Mouse (Mus musculus) bone marrow, adult 2 months (tissue): ENCODE results near the gene Arid1b. TPM values are rescaled to one million over a fixed set of nuclear protein-coding genes. Genes with fewer than 3 reads are reported as not detected.

Source experiments
- H3K27ac ChIP-seq: fragments of 200-500 bp; 2 replicates; pipeline ENCODE4 v1.5.1; 2012; ENCODE audit warnings: low read depth, mild to moderate bottlenecking, control low read depth, inconsistent platforms, low read length; ENCODE audit not compliant: control insufficient read depth, poor library complexity, insufficient read depth
- H3K4me1 ChIP-seq: fragments of 200-500 bp; 2 replicates; pipeline ENCODE4 v1.6.1; 2011; ENCODE audit warnings: low read length; ENCODE audit not compliant: control insufficient read depth, insufficient read depth
- H3K4me3 ChIP-seq: fragments of 200-500 bp; replicated peaks from 2 replicates; pipeline ENCODE3; 2011; ENCODE audit warnings: mild to moderate bottlenecking, low read depth, low read length, control low read depth; ENCODE audit not compliant: control insufficient read depth
- CTCF ChIP-seq: fragments of 200-500 bp; IDR thresholded peaks from 2 replicates; pipeline ENCODE4 v1.5.1; 2011; ENCODE audit warnings: low read length, control low read depth; ENCODE audit not compliant: control insufficient read depth, insufficient read depth
- POLR2A ChIP-seq: fragments of 200-500 bp; IDR thresholded peaks from 2 replicates; pipeline ENCODE4 v1.6.1; 2011; ENCODE audit warnings: low read depth, mild to moderate bottlenecking, control low read depth, low read length, borderline replicate concordance; ENCODE audit not compliant: control insufficient read depth
- WGBS: fragments of 180-500 bp; shearing (Covaris S2); methylation state at CpG from one replicate; pipeline ENCODE4 v1.1.7; 2018; 5-methylcytosine and 5-hydroxymethylcytosine counted together
- polyA plus RNA-seq: library from polyadenylated mRNA; stranded (reverse); fragments of >200 nt; gene quantifications from 2 replicates; pipeline ENCODE4 v1.2.4, GENCODE M21; 2011; ENCODE audit warnings: low replicate concordance; ENCODE audit not compliant: missing spikeins, insufficient read depth, insufficient read length

The Arid1b gene
- polyA plus RNA-seq, 1 experiment = 12.5 TPM

DNA sequence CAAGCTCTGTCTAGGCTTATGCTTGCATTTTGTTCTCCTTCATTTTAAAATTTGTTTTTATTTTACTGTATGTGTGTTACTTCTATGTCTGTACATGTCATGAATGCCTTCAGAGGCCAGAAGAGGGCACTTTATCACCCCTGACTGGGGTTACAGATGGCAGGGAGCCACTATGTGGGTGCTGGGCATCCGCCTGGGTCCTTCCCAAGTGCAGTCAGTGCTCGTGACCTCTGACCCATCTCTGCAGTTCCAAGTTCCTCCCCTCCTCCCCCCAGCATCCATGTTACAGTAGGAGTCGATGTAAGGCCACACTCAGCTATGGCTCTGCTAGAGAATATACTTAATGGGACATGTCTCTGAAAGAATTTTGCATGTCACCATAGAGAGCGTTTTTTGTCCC, 35.0 kb downstream of the Arid1b start:
- 85% methylated on average over 4 of the region's 4 CpGs for WGBS
- peaks cover 1% of the 10 kb centered on the region; the same call in 1 of the 2 replicates for H3K4me1 ChIP-seq

DNA sequence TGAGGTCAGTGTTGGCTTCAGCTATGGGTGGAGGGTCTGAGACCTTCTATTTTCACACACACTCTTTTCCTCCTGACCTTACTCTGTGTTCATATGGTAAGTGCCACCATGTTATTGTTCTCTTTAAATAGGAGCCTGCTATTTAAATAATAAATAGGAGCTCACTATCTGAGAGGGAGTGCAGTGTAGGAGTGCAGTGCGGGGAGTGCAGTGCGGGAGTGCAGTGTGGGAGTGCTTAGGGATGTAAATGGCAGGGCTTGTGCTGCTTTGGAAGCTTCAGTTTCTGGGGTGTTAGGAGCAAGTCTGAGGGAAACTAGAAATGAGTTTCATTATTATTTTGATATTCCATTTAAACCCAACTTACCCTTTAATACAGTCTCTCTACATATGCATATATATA, 36.2 kb downstream of the Arid1b start:
- H3K4me3 ChIP-seq = no peak overlapping the region
- WGBS = 83% methylated on average over 2 of the region's 2 CpGs
- H3K4me1 ChIP-seq = no peaks in the 10 kb centered on the region; the same call in 1 of the 2 replicates
- no peak overlapping the region for H3K27ac ChIP-seq
- TF ChIP-seq POLR2A = no peak
- TF ChIP-seq CTCF = no peak

More for the DNA sequence above, 35.0 kb downstream of the Arid1b start:
- H3K27ac ChIP-seq = no peak overlapping the region
- no peak overlapping the region for H3K4me3 ChIP-seq
- TF ChIP-seq CTCF (no peak), POLR2A (no peak)

DNA sequence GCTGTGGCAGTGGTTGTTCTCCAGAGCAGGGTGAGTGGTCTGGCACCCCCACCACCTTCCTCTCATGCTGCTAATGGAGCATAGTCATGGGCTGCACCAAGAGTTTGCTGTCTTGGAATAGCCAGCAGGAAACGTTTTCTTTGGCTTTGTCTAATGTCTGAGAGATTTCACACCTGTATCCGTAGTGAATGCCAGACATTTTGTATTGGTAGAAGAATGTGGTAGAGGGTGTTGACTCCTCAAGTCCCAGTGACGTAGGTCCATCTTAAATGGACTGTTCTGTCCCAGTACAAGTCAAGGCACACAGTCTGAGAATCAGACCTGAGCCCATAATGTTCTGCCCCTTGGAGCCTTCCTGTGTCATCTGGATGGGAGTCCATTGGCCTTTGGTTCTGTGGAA, 39.2 kb downstream of the Arid1b start:
- TF ChIP-seq POLR2A (no peak), CTCF (no peak)
- no peak overlapping the region for H3K27ac ChIP-seq
- peaks cover 1% of the 10 kb centered on the region; the same call in 1 of the 2 replicates for H3K4me1 ChIP-seq
- 73% methylated on average over 3 of the region's 3 CpGs for WGBS
- no peak overlapping the region for H3K4me3 ChIP-seq

DNA sequence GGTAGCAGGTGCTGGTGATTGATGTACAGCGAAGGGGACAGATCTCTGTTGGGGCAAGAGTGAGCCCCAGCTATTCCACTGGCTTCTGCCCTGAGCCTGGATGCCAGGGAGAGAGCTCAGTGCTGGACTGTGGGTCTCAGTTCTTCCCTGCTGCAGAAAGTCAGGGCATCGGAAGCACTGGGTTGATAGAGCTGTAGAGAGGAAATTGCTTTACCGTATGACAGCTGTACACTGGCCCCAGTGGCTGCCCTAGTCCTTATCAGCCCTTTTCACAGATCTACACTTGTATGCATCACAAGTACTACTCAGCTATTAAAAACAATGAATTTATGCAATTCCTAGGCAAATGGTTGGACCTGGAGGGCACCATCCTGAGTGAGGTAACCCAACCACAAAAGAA, 40.1 kb downstream of the Arid1b start:
- peaks cover 2% of the 10 kb centered on the region; the same call in 1 of the 2 replicates for H3K4me1 ChIP-seq

DNA sequence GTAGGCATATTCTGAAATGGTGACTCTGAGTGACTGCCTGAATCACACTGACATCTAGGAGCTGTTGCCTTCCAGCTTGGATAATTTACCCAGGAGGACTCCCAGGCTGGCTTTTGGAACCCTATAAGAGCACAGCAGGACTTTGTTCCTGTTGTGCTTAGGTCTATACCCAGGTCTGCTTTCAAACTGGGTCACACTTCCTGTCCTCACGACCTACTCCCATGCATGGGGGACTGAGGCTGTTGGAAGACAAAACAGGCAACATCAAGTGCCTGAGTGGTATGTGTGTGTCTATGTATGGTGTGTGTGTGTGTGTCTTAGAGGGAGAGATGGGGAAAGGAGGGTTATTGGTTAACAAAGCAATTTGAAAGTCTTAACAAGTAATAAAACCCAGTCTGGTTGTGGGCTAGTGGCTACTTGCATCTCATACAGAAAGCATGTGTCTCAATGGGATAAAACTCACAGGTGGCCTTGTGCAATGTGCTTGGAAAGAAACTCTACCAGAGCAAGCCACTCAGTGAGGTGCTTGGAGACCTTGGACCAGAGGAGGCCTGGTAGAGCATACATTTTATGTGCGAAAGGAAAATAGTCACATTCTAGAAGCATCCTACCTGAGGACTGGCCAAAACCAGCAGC, 42.2 kb downstream of the Arid1b start:
- Histone ChIP-seq H3K4me3 (no peak overlapping the region), H3K4me1 (peaks cover 2% of the 10 kb centered on the region; the same call in 1 of the 2 replicates), H3K27ac (no peak overlapping the region)
- 43% methylated on average over 2 of the region's 2 CpGs for WGBS
- TF ChIP-seq POLR2A (no peak), CTCF (no peak)

More for the DNA sequence above, 40.1 kb downstream of the Arid1b start:
- Histone ChIP-seq H3K27ac (no peak overlapping the region), H3K4me3 (no peak overlapping the region)
- WGBS = 41% methylated on average over 3 of the region's 3 CpGs
- TF ChIP-seq CTCF (no peak), POLR2A (no peak)

DNA sequence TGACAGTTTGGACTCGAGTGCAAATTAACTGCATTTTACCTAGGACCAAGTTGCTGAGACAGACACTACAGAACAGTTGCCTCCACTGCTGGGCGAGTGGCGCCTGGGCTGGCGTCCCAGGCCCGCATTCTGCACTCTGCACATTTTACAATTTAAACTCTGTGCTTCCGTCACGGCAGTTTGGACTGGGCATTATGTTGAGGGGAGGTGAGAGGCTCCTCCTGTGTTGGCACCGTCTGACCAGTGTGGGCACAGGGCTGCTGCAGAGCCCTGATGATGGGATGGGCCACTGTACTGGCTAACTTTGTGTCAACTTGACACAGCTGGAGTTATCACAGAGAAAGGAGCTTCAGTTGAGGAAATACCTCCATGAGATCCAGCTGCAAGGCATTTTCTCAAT, 43.1 kb downstream of the Arid1b start:
- Histone ChIP-seq H3K27ac (no peak overlapping the region), H3K4me1 (peaks cover 2% of the 10 kb centered on the region; the same call in 1 of the 2 replicates), H3K4me3 (no peak overlapping the region)
- TF ChIP-seq POLR2A (no peak), CTCF (no peak)
- 88% methylated on average over 8 of the region's 8 CpGs for WGBS

DNA sequence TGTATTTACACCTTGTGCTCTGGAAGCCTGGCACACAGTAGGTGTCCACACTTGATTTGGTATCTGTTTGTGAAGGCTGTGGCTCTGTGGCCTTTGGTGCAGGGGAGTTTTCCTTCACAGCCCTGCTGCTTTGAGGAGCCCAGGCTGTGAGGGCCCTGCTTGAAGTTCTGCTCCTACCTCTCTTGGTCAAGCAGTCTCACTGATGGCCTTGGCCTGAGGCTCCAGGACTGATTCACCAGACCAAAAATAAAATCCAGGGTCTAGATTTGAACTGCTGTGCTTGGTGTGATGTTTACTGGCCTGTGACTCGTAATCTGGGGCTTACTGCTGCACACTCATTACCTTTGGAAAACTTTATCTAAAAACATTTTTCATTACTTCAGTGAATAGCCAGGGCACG, 45.7 kb downstream of the Arid1b start:
- WGBS = 80% methylated on average over 2 of the region's 2 CpGs
- no peak for TF ChIP-seq CTCF
- TF ChIP-seq POLR2A = no peak
- no peak overlapping the region for H3K27ac ChIP-seq
- no peak overlapping the region for H3K4me3 ChIP-seq
- H3K4me1 ChIP-seq = peaks cover 2% of the 10 kb centered on the region; the same call in 1 of the 2 replicates

DNA sequence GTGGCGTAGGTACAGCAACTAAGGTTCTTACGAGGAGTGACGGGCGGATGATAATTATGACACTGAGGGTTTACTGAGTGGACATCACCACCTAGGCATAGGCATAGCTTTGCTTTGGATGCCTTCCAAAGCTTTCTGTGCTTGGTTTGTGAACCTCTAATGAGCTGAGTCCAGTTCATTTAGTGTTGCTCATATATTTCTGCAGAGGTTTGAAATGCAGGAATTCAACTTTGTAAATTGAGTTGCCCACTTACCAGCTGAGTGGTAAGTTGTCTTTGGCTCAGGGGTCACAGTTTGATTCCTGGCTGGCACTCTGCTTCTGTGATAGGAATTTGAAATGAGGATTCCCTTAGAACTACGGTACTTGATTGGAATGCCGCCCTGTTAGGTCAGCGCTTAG, 49.7 kb downstream of the Arid1b start:
- WGBS = 88% methylated on average over 7 of the region's 7 CpGs
- H3K4me3 ChIP-seq = no peak overlapping the region
- no peak overlapping the region for H3K27ac ChIP-seq
- H3K4me1 ChIP-seq = no peaks in the 10 kb centered on the region; the same call in 1 of the 2 replicates
- TF ChIP-seq CTCF = no peak
- TF ChIP-seq POLR2A = no peak
